Mouse (Mus musculus) small intestine, adult 2 months (tissue): Measurements from ENCODE around the gene Olfr1183. TPM values are rescaled to one million over a fixed set of nuclear protein-coding genes. Genes with fewer than 3 reads are reported as not detected.
"Not testable (repeated sequence)": the region's sequence is repeated elsewhere in the genome, so short reads cannot be mapped to it uniquely, and the experiment has no call there.

ENCODE experiments used
- H3K27ac ChIP-seq: fragments of 200-500 bp; 2 replicates; pipeline ENCODE4 v1.5.1; 2012; ENCODE audit warnings: low read depth, low read length, control low read depth, inconsistent platforms; ENCODE audit not compliant: insufficient read depth
- H3K27me3 ChIP-seq: fragments of 200-500 bp; 2 replicates; pipeline ENCODE4 v1.6.1; 2012; ENCODE audit warnings: mild to moderate bottlenecking, moderate library complexity, low read length, inconsistent platforms; ENCODE audit not compliant: control insufficient read depth, insufficient read depth
- H3K36me3 ChIP-seq: fragments of 200-500 bp; 2 replicates; pipeline ENCODE4 v1.6.1; 2012; ENCODE audit warnings: mild to moderate bottlenecking, low read length, control low read depth, inconsistent platforms; ENCODE audit not compliant: control insufficient read depth, insufficient read depth
- H3K4me1 ChIP-seq: fragments of 200-500 bp; 2 replicates; pipeline ENCODE4 v1.6.1; 2012; ENCODE audit warnings: low read length, inconsistent platforms, mixed read lengths; ENCODE audit not compliant: control insufficient read depth, insufficient read depth, insufficient read length
- H3K4me3 ChIP-seq: fragments of 200-500 bp; 2 replicates; pipeline ENCODE4 v1.5.1; 2012; ENCODE audit warnings: low read depth, mild to moderate bottlenecking, control low read depth, inconsistent platforms, low read length, moderate library complexity
- CTCF ChIP-seq: fragments of 200-500 bp; IDR thresholded peaks from 2 replicates; pipeline ENCODE4 v1.5.1; 2012; ENCODE audit warnings: low read depth, mild to moderate bottlenecking, control low read depth, inconsistent platforms, low read length, moderate library complexity, mixed read lengths; ENCODE audit not compliant: insufficient replicate concordance, insufficient read length; ENCODE audit errors: extremely low read depth
- POLR2A ChIP-seq: fragments of 200-500 bp; IDR thresholded peaks from 2 replicates; pipeline ENCODE4 v1.6.1; 2012; ENCODE audit warnings: low read depth, mild to moderate bottlenecking, control low read depth, inconsistent platforms, low read length, moderate library complexity
- WGBS: fragments of 180-500 bp; shearing (Covaris S2); methylation state at CpG from one replicate; pipeline ENCODE4 v1.1.7; 2018; 5-methylcytosine and 5-hydroxymethylcytosine counted together
- polyA plus RNA-seq: library from polyadenylated mRNA; depleted of rRNA; stranded (reverse); fragments of >200 nt; gene quantifications from 2 replicates; pipeline ENCODE4 v1.2.3, GENCODE M21; 2012; rRNA removed

The Olfr1183 gene
- polyA plus RNA-seq, result not detected in 2 replicates

DNA sequence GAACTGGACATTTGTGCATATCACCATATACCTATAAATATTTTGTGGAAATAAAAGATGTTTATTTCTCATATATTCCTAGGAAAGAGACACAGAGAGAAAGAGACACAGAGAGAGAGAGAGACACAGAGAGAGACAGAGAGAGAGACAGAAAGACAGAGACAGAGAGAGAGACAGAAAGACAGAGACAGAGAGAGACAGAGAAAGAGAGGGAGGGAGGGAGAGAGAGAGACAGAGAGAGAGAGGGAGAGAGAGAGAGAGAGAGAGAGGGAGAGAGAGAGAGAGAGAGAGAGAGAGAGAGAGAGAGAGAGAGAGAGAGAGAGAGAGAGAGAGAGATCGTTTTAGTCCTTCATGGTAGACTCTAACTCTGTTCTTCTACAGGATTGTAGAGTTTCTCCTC is at the start of gene Olfr1183:
TSS of gene Olfr1183 (plus strand) at position 301 of the 400 bp plus-strand sequence.
- not testable (repeated sequence) for H3K27me3 ChIP-seq, H3K36me3 ChIP-seq, H3K27ac ChIP-seq, H3K4me1 ChIP-seq, H3K4me3 ChIP-seq
- WGBS, result 81% methylated on average over 1 of the region's 1 CpGs

DNA sequence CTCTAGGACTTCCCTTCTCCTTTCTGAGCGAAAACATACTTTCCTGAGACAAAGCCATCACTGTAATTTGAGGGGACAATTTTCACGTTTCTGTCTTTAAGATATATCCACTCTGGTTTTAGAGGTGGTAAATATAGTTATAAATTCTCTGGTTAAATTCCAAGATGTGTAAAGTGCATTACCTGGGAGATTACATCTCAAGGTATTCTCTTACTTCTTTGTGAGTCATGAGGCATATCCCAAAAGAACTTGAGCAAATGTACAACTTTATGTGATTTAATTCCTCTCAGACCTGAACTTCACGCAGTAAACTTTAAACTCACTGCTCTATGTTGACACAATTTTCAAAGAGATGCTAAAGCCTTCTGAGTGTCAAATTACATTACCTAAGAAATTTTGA is 48.3 kb upstream of the Olfr1183 start, which contains the start of gene Olfr1179:
TSS of gene Olfr1179 (minus strand) at position 101 of the 400 bp plus-strand sequence.
- Histone ChIP-seq H3K27me3 (no peaks in the 10 kb centered on the region), H3K27ac (no peak within 1 kb of the TSS), H3K4me1 (no peaks in the 10 kb centered on the region), H3K36me3 (no peaks in the 10 kb centered on the region), H3K4me3 (no peak within 1 kb of the TSS)
- WGBS, result 74% methylated on average over 3 of the region's 3 CpGs
- TF ChIP-seq CTCF (no peak), POLR2A (no peak)

DNA sequence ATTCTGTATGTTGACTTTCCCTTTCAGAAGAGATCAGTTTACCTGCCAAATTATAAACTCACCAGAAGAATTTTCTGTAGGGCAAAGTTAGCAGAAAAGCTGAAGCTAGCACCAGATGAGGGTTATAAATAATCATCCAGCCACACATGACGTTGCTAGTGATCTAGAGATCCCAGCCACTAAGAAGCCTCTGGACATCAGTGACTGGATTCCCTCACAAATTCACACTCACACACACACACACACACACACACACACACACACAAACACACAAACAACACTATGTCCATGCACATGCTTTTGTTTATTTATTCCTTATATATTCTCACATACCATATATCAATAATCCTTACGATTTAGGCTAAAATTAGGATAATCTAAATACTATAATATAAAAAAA is 35.6 kb upstream of the Olfr1183 start, which contains the start of gene Olfr1180:
TSS of gene Olfr1180 (minus strand) at position 101 of the 400 bp plus-strand sequence.
- H3K4me1 ChIP-seq, result no peaks in the 10 kb centered on the region
- no peak within 1 kb of the TSS for H3K27ac ChIP-seq
- 70% methylated on average over 2 of the region's 2 CpGs for WGBS
- no peak within 1 kb of the TSS for H3K4me3 ChIP-seq
- no peaks in the 10 kb centered on the region for H3K27me3 ChIP-seq
- TF ChIP-seq POLR2A, result no peak
- TF ChIP-seq CTCF, result no peak
- no peaks in the 10 kb centered on the region for H3K36me3 ChIP-seq

DNA sequence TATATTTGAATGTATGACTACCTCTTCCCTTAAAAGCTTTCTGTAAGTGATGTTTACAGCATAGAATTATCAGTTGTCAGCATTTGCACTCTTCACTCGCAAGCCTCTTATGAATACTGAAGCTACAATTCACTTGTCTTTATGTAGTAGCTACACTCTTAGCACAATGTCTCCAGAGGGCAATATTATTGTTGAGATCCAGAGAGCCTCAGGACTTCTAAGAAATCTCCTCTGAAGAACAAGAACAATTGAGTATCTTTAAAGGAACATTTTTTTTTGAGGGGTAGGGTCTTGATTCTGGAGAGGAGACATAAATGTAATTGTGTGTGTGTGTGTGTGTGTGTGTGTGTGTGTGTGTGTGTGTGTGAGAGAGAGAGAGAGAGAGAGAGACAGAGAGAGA is 28.6 kb upstream of the Olfr1183 start, which contains the start of gene Olfr1181:
TSS of gene Olfr1181 (minus strand) at position 101 of the 400 bp plus-strand sequence.
- Histone ChIP-seq H3K27me3 (no peaks in the 10 kb centered on the region), H3K36me3 (no peaks in the 10 kb centered on the region), H3K27ac (no peak within 1 kb of the TSS), H3K4me1 (no peaks in the 10 kb centered on the region), H3K4me3 (no peak within 1 kb of the TSS)
- TF ChIP-seq POLR2A (no peak), CTCF (no peak)
- WGBS, result 88% methylated on average over 1 of the region's 1 CpGs

DNA sequence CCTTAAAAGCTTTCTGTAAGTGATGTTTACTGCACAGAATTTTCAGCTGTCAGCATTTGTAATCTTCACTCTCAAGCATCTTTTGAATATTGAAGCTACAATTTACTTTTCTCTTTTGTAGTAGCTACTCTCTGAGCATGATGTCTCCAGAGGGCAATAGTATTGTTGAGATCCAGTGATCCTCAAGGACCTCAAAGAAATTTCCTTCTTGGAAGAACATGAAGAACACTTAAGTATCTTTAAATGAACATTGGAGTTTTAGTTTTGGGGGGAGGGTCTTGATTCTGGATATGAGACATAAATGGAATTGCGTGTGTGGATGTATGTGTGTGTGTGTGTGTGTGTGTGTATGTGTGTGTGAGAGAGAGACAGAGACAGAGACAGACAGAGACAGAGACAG is 5.6 kb upstream of the Olfr1183 start, which contains the start of gene Gm13757:
TSS of gene Gm13757 (minus strand) at position 101 of the 400 bp plus-strand sequence.
- WGBS, result 89% methylated on average over 1 of the region's 1 CpGs
- Histone ChIP-seq H3K27me3 (no peaks in the 10 kb centered on the region), H3K4me3 (no peak within 1 kb of the TSS), H3K4me1 (no peaks in the 10 kb centered on the region), H3K27ac (no peak within 1 kb of the TSS), H3K36me3 (no peaks in the 10 kb centered on the region)
- TF ChIP-seq POLR2A (no peak), CTCF (no peak)

DNA sequence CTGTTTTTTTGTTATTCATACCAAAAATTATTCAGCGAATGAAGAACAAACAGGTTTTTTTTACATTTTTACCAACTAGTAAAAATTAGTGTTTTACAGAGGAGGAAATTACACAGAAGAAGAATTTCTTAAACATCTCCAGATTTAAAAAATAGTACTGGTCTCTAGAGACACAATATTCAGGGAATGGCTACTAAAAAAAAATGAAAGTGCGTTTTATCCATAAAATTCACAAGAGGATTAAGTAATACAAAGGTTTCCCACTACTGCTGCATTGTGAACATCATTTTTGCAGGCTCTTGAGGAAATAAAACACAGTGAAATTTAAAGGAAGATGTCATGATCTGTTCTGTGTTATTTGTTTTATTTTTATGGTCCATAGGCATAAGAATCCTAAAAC is 28.6 kb downstream of the Olfr1183 start, which contains the start of gene Olfr1184:
TSS of gene Olfr1184 (plus strand) at position 301 of the 400 bp plus-strand sequence.
- H3K27me3 ChIP-seq, result no peaks in the 10 kb centered on the region
- no peaks in the 10 kb centered on the region for H3K36me3 ChIP-seq
- H3K27ac ChIP-seq, result no peak within 1 kb of the TSS
- H3K4me3 ChIP-seq, result no peak within 1 kb of the TSS
- 82% methylated on average over 2 of the region's 2 CpGs for WGBS
- no peaks in the 10 kb centered on the region for H3K4me1 ChIP-seq
- TF ChIP-seq CTCF (no peak), POLR2A (no peak)

DNA sequence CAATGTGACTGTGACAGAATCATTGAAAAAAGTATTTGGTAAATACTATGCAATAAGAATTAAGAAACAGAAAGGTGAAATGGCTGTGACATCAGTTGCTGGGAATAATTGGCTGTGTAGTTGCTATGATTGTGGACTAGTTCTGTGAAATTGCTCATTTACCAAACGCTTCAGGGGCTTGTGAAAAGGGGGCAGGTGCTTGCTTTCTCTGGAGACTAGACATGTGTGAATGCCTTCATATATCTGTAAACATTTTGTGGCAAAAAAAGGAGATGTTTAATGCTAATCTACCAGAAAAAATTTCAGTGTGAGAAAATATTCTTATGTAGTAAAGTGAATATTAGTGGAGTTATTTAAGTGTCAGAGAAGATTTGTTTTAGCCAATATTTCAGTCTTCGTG is 38.4 kb downstream of the Olfr1183 start, which contains the start of gene Olfr1185-ps1:
TSS of gene Olfr1185-ps1 (plus strand) at position 301 of the 400 bp plus-strand sequence.
- WGBS, result 59% methylated on average over 2 of the region's 2 CpGs
- no peak for TF ChIP-seq POLR2A
- no peak for TF ChIP-seq CTCF
- no peak within 1 kb of the TSS for H3K4me3 ChIP-seq

DNA sequence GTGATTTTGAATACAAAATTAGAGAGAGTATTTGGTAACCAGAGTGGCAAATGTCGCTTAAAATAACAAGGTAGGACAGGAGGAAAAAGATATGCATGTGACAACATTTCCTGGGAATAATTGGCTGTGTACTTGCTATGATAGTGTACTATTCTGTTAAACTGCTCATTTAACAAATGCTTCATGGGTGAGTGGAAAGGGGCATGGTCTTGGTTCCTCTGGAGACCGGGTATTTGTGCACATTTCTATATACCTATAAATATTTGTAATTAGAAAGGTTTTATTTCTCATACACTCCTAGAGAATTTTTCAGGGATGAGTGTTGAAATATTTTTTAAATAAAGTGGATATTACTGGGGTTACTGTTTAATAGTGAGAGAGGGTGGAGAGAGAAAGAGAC is 63.6 kb downstream of the Olfr1183 start, which contains the start of gene Olfr1186:
TSS of gene Olfr1186 (plus strand) at position 301 of the 400 bp plus-strand sequence.
- no peaks in the 10 kb centered on the region for H3K4me1 ChIP-seq
- 76% methylated on average over 2 of the region's 2 CpGs for WGBS
- TF ChIP-seq POLR2A (no peak), CTCF (no peak)
- no peaks in the 10 kb centered on the region for H3K27me3 ChIP-seq
- no peaks in the 10 kb centered on the region for H3K36me3 ChIP-seq
- H3K4me3 ChIP-seq, result no peak within 1 kb of the TSS
- H3K27ac ChIP-seq, result no peak within 1 kb of the TSS

More for the DNA sequence above, 38.4 kb downstream of the Olfr1183 start, which contains the start of gene Olfr1185-ps1:
- no peaks in the 10 kb centered on the region for H3K4me1 ChIP-seq
- no peaks in the 10 kb centered on the region for H3K27me3 ChIP-seq
- no peaks in the 10 kb centered on the region for H3K36me3 ChIP-seq
- no peak within 1 kb of the TSS for H3K27ac ChIP-seq

Other genes starting within 250 kb of the Olfr1183 start
- not detected in 2 replicates for gene Olfr1170, start 226.5 kb upstream of the Olfr1183 start, polyA plus RNA-seq
- gene Olfr1173, start 175.0 kb upstream of the Olfr1183 start, polyA plus RNA-seq, result not detected in 2 replicates
- gene Olfr1174-ps, start 139.7 kb upstream of the Olfr1183 start, polyA plus RNA-seq, result not detected in 2 replicates
- gene Olfr1175-ps, start 127.7 kb upstream of the Olfr1183 start, polyA plus RNA-seq, result not detected in 2 replicates
- gene Olfr1176, start 118.1 kb upstream of the Olfr1183 start, polyA plus RNA-seq, result not detected in 2 replicates
- gene Olfr1177-ps, start 108.4 kb upstream of the Olfr1183 start, polyA plus RNA-seq, result not detected in 2 replicates
- gene Olfr1178, start 67.8 kb upstream of the Olfr1183 start, polyA plus RNA-seq, result not detected in 2 replicates
- not detected in 2 replicates for gene Olfr1179, start 48.4 kb upstream of the Olfr1183 start, polyA plus RNA-seq
- not detected in 2 replicates for gene Olfr1180, start 35.7 kb upstream of the Olfr1183 start, polyA plus RNA-seq
- not detected in 2 replicates for gene Olfr1181, start 28.7 kb upstream of the Olfr1183 start, polyA plus RNA-seq
- not detected in 2 replicates for gene Gm13757, start 5.7 kb upstream of the Olfr1183 start, polyA plus RNA-seq
- not detected in 2 replicates for gene Olfr1184, start 28.7 kb downstream of the Olfr1183 start, polyA plus RNA-seq
- gene Olfr1185-ps1, start 38.5 kb downstream of the Olfr1183 start, polyA plus RNA-seq, result not detected in 2 replicates
- not detected in 2 replicates for gene Olfr1186, start 63.7 kb downstream of the Olfr1183 start, polyA plus RNA-seq
- gene Olfr1188, start 102.1 kb downstream of the Olfr1183 start, polyA plus RNA-seq, result not detected in 2 replicates
- gene Olfr1189, start 131.6 kb downstream of the Olfr1183 start, polyA plus RNA-seq, result not detected in 2 replicates
- not detected in 2 replicates for gene Olfr1191-ps1, start 185.7 kb downstream of the Olfr1183 start, polyA plus RNA-seq
- not detected in 2 replicates for gene Olfr1192-ps1, start 193.6 kb downstream of the Olfr1183 start, polyA plus RNA-seq
- gene Olfr1193, start 220.8 kb downstream of the Olfr1183 start, polyA plus RNA-seq, result not detected in 2 replicates
- not detected in 2 replicates for gene Olfr1195, start 234.3 kb downstream of the Olfr1183 start, polyA plus RNA-seq
- not detected in 2 replicates for gene Olfr1196, start 249.7 kb downstream of the Olfr1183 start, polyA plus RNA-seq